Mouse (Mus musculus) Patski (cell line): ENCODE results near the gene Ntm. TPM values are rescaled to one million over a fixed set of nuclear protein-coding genes. Genes with fewer than 3 reads are reported as not detected.

Source experiments
- ATAC-seq: fragments of 100-300 bp; one replicate; pipeline ENCODE4 v1.8.0; 2021
- CTCF ChIA-PET: fragments of 350-600 bp; sonication (Branson Sonifier 250); formaldehyde crosslinking; loops from one replicate; lab custom pipeline; 2022; ENCODE audit warnings: inconsistent platforms; lab: Charles Lee
- POLR2A ChIA-PET: fragments of 350-600 bp; sonication (Branson Sonifier 250); formaldehyde crosslinking; loops from one replicate; lab custom pipeline; 2022; ENCODE audit warnings: antibody characterized with exemption, inconsistent platforms; lab: Charles Lee
- DNase-seq: peaks from one replicate; pipeline ENCODE4 v3.0.0-alpha.2; 2011; ENCODE audit warnings: low read depth, low spot score
- H3K27me3 ChIP-seq: fragments of 371-371 bp; one replicate; pipeline ENCODE4 v1.5.1; 2021
- CTCF ChIP-seq: fragments of 100-300 bp; IDR thresholded peaks from one replicate; pipeline ENCODE4 v1.5.1; 2021
- in situ Hi-C: fragments of 300-500 bp; cut with MboI; formaldehyde crosslinking; loops from 3 replicates; pipeline ENCODE4 v1.11.1; 2018; ENCODE audit warnings: low pct_unique_long_range_greater_than_20kb, mixed read lengths
- polyA plus RNA-seq: library from polyadenylated mRNA; unstranded; gene quantifications from one replicate; pipeline ENCODE4 v1.2.3, GENCODE M21; 2021

The Ntm gene
- polyA plus RNA-seq, 1 experiment from 2014 or later: 13.4 TPM

DNA sequence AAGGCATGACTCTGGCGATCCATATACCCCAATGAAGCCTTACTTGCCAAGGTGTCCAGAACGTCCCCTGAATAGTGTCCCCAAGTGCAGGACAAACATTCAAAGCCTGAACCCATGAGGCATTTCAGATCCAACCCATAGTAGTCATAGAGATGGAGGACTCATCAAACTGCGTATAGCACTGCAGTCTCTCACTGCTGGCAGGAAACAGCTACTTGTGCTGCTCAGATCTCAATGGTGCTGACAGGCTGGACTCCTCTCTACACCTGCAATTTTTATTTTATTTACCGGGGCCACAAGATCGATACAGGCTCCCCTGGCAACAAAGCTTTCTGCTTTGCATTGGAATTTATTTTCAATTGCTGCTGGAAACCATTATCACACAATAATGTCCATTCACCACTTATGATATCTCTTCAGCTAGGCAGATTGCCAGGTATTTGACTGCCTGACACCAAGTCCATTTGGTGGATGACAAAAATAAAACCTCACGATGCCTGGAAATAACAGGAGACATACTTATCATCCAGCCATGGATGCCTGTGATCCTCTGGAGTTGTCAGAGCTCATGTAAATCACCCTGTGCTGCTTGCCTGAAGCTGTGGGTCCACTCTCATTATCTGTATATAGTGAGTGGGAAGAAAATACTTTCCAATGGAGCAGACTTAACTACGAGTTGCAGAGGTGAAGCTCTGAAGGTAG lies 674.8 kb downstream of the Ntm start:
- CTCF ChIA-PET: no interaction called here
- TF ChIP-seq CTCF: no peak
- DNase-seq (no peak), ATAC-seq (no peak)
- in situ Hi-C loops: no loop called here
- no peaks in the 10 kb centered on the region for H3K27me3 ChIP-seq
- POLR2A ChIA-PET: no interaction called here

DNA sequence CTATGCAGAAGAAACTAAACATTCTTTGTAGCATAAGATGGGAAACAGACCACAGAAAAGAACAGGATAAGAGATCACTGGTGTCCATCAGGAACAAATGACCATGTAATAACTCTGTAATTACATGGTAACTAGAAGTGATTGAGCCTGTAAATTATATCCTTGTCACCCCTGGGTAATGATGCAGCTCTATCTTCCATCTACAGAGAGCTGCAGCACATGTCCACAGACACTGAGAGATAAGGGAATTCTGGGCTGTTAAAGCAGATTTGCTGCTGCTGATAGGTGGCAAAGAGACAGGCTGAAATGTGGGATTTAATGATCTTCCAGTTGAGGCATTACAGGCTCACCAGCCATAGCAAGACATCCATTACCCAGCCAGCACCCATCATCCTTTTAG lies 677.8 kb downstream of the Ntm start:
- in situ Hi-C loops: no loop called here
- no peak for TF ChIP-seq CTCF
- POLR2A ChIA-PET: no interaction called here

GRCm38 (mm10) chr9:29272861-29273260 lies 690.1 kb downstream of the Ntm start:
- POLR2A ChIA-PET: no interaction called here
- DNase-seq (no peak), ATAC-seq (no peak)
- no peaks in the 10 kb centered on the region for H3K27me3 ChIP-seq
- in situ Hi-C loops: no loop called here
- CTCF ChIA-PET: no interaction called here
- TF ChIP-seq CTCF: no peak

More for the DNA sequence above, 677.8 kb downstream of the Ntm start:
- H3K27me3 ChIP-seq: no peaks in the 10 kb centered on the region
- ATAC-seq: no peak
- no peak for DNase-seq
- CTCF ChIA-PET: interaction anchor here (1.6 kb wide), 1 partner anchor 14 kb away, joined by 4 read pairs; no protein-coding TSS in a partner anchor

GRCm38 (mm10) chr9:29269988-29270387 lies 693.0 kb downstream of the Ntm start:
- TF ChIP-seq CTCF: no peak
- in situ Hi-C loops: no loop called here
- ChIA-PET CTCF (no interaction called here), POLR2A (no interaction called here)
- DNase-seq (no peak), ATAC-seq (no peak)
- H3K27me3 ChIP-seq: no peaks in the 10 kb centered on the region

- no peaks in the 10 kb centered on the region for H3K27me3 ChIP-seq
- POLR2A ChIA-PET: no interaction called here
- ATAC-seq (no peak), DNase-seq (no peak)
- CTCF ChIA-PET: interaction anchor here (1.4 kb wide), 1 partner anchor 14 kb away, joined by 4 read pairs; no protein-coding TSS in a partner anchor
- in situ Hi-C loops: no loop called here
- TF ChIP-seq CTCF: no peak
Measured at GRCm38 (mm10) chr9:29269277-29269646, 693.7 kb downstream of the Ntm start.

GRCm38 (mm10) chr9:29268583-29269276 lies 694.2 kb downstream of the Ntm start:
- ChIA-PET POLR2A (no interaction called here), CTCF (interaction anchor here (1.4 kb wide), 1 partner anchor 15 kb away, joined by 4 read pairs; no protein-coding TSS in a partner anchor)
- in situ Hi-C loops: no loop called here
- no peaks in the 10 kb centered on the region for H3K27me3 ChIP-seq
- no peak for TF ChIP-seq CTCF
- ATAC-seq: no peak
- no peak for DNase-seq

DNA sequence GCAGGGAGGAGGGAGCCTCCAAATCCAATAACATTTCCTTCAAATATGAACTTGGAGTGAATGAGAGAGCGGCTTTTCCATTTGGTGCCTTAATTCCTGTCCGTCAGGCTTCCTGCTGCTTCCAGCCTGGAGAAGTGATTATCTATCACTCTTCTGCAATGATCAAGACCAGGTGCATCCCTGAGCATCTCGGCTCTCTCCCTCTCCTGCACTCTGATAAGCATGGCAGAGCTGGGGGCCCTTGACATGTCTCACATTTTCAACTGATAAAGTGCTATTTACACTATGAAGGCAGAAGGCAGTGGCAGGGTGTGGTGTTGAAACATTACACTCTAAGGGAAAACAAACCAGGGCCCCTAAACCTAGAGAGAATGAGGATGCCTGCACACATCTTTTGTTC lies 695.3 kb downstream of the Ntm start:
- TF ChIP-seq CTCF: no peak
- ChIA-PET CTCF (no interaction called here), POLR2A (no interaction called here)
- DNase-seq (no peak), ATAC-seq (no peak)
- in situ Hi-C loops: no loop called here
- no peaks in the 10 kb centered on the region for H3K27me3 ChIP-seq

DNA sequence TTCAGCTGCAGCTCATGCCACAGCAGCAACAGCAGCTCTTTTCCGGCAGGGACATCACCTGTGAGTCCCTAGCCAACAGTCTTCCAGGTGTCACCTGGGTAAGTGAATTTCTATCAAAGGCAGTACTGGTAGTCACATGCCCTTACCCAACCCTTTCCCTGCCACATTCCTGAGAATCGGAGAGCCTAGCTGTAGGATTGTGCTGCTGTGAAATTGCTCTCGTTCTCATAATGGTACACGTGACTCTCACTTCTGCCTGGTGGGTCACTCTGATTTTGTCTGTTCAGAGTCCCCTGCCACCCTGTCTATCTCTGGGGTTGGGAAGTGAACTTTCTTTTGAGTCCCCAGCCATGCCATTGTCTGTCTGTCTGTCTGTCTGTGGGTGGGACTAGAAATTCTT lies 697.8 kb downstream of the Ntm start:
- no peak for DNase-seq
- TF ChIP-seq CTCF: no peak
- no peak for ATAC-seq
- in situ Hi-C loops: no loop called here
- ChIA-PET POLR2A (no interaction called here), CTCF (no interaction called here)
- no peaks in the 10 kb centered on the region for H3K27me3 ChIP-seq

DNA sequence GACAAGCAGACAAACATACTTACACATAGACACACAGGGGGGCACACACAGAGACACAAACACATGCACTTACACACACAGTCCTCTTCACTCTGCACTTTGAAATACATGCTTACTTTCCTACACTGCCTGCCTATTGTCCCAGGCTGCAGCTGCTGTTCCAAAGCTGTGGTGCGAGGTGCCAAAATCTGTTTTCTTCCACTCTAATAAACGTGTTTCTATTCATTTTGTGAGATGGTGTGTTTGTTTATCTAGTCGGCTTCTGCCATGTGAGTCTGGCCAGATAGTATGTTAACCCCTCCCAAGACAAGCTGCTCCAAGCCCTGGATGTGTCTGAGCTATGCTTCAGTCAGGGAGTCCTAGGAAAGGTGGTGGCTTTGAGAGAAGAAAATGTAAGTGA lies 700.1 kb downstream of the Ntm start:
- H3K27me3 ChIP-seq: no peaks in the 10 kb centered on the region
- CTCF ChIA-PET: no interaction called here
- POLR2A ChIA-PET: no interaction called here
- TF ChIP-seq CTCF: no peak
- ATAC-seq (no peak), DNase-seq (no peak)
- in situ Hi-C loops: no loop called here

- TF ChIP-seq CTCF: no peak
- POLR2A ChIA-PET: no interaction called here
- ATAC-seq (no peak), DNase-seq (no peak)
- H3K27me3 ChIP-seq: no peaks in the 10 kb centered on the region
- CTCF ChIA-PET: no interaction called here
- in situ Hi-C loops: loop anchor here (5.0 kb wide), 1 partner anchor 154 kb away; no protein-coding TSS in a partner anchor
Measured at GRCm38 (mm10) chr9:29252866-29253265, 710.1 kb downstream of the Ntm start.

- POLR2A ChIA-PET: interaction anchor here (0.6 to 0.8 kb wide), 2 partner anchors 39 to 126 kb away, joined by 3 read pairs; no protein-coding TSS in a partner anchor
- DNase-seq: no peak
- CTCF ChIA-PET: interaction anchor here (0.8 to 1.6 kb wide), 3 partner anchors 10 to 67 kb away, joined by 3 to 4 read pairs (median 3); no protein-coding TSS in a partner anchor
- peak; percentile 58 for TF ChIP-seq CTCF
- in situ Hi-C loops: loop anchor here (5.0 kb wide), 1 partner anchor 156 kb away; no protein-coding TSS in a partner anchor
- H3K27me3 ChIP-seq: no peaks in the 10 kb centered on the region
- no peak for ATAC-seq
Measured at GRCm38 (mm10) chr9:29250813-29251212, 712.1 kb downstream of the Ntm start.
